Mouse (Mus musculus): ENCODE data around the gene Prdx5. TPM values are rescaled to one million over a fixed set of nuclear protein-coding genes. Genes with fewer than 3 reads are reported as not detected.
A peak's percentile ranks its signal among the peaks of the same experiment; 100 is the strongest.

Gene Prdx5
- polyA plus RNA-seq, 2 experiments from 2014 or later: 244 to 253 TPM

GRCm38 (mm10) chr19:6936299-6936698 is 26.4 kb upstream of the Prdx5 start:
- ATAC-seq: no peak

- no peak for ATAC-seq
Measured at GRCm38 (mm10) chr19:6934195-6934977, 24.5 kb upstream of the Prdx5 start, which contains the start of gene Kcnk4. Gene Kcnk4, minus strand, starts transcription at chr19:6934515.

- ATAC-seq: no peak
Measured at GRCm38 (mm10) chr19:6933436-6934194, 23.7 kb upstream of the Prdx5 start.

- no peak for ATAC-seq
Measured at GRCm38 (mm10) chr19:6933102-6933435, 23.2 kb upstream of the Prdx5 start.

- ATAC-seq: no peak
Measured at GRCm38 (mm10) chr19:6932018-6932417, 22.1 kb upstream of the Prdx5 start.

GRCm38 (mm10) chr19:6931002-6931401 is 21.1 kb upstream of the Prdx5 start:
- ATAC-seq: no peak

- ATAC-seq: no peak
Measured at GRCm38 (mm10) chr19:6928080-6928479, 18.2 kb upstream of the Prdx5 start.

- no peak for ATAC-seq
Measured at GRCm38 (mm10) chr19:6926559-6927255, 16.8 kb upstream of the Prdx5 start.

GRCm38 (mm10) chr19:6925611-6926329 is 15.9 kb upstream of the Prdx5 start:
- ATAC-seq: no peak

GRCm38 (mm10) chr19:6925307-6925573 is 15.3 kb upstream of the Prdx5 start, which contains the start of gene Catsperz:
Gene Catsperz, minus strand, starts transcription at chr19:6925380.
- ATAC-seq: no peak

GRCm38 (mm10) chr19:6924461-6925306 is 14.8 kb upstream of the Prdx5 start:
- ATAC-seq: no peak

- no peak for ATAC-seq
Measured at GRCm38 (mm10) chr19:6922901-6923735, 13.2 kb upstream of the Prdx5 start.

- peak; percentile 93 for ATAC-seq
Measured at GRCm38 (mm10) chr19:6921647-6922567, 12.0 kb upstream of the Prdx5 start, which contains the start of gene Esrra. Gene Esrra, minus strand, starts transcription at chr19:6921813.

- no peak for ATAC-seq
Measured at GRCm38 (mm10) chr19:6920741-6921636, 11.1 kb upstream of the Prdx5 start.

GRCm38 (mm10) chr19:6919876-6920740 is 10.2 kb upstream of the Prdx5 start:
- no peak for ATAC-seq

- ATAC-seq: no peak
Measured at GRCm38 (mm10) chr19:6919431-6919830, 9.5 kb upstream of the Prdx5 start.

GRCm38 (mm10) chr19:6918321-6918720 is 8.4 kb upstream of the Prdx5 start:
- no peak for ATAC-seq

- no peak for ATAC-seq
Measured at GRCm38 (mm10) chr19:6916496-6916895, 6.6 kb upstream of the Prdx5 start.
